22 mouse cellular contexts compared by ENCODE assay signal in the genomic region with DNA sequence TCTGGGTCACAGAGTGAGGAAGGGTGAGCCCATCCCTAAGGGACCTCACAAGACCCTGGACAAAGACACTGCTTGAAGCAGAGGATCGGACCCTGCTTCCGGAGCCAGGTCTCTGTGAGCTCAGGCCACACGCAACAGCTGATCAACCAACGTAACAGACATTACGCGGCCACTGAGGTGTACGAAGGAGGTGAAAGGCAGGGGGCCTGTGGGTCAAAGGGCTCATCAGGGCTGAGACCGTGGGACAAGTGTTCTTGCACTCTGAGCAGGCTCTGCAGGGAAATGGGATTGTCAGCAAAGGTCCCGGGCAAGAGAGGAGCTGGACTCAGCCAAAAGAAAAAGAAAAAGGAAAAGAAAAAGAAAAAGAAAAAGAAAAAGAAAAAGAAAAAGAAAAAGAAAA. TPM values are rescaled to one million over a fixed set of nuclear protein-coding genes. Genes with fewer than 3 reads are reported as not detected.
A peak's percentile ranks its signal among the peaks of the same experiment; 100 is the strongest.
DNase-seq lines count a peak whose midpoint lies in the region; TF ChIP-seq lines count a peak whose summit lies in the region.
"Had no signal": no experiment of that assay in that cellular context is flagged by ENCODE, and none has a peak within 500 bp of the region (broad histone marks: within the 10 kb centered on the region; RNA-seq: fewer than 3 reads in every experiment).

No protein-coding gene starts in this region.

- H3K4me3 ChIP-seq in kidney, adult 2 months (ENCODE audit: insufficient read depth, low read depth, low read length): no peak overlapping the region
- no peak overlapping the region for H3K4me3 ChIP-seq in thymus, adult 2 months (ENCODE audit: control insufficient read depth, insufficient read depth, low read length)
- H3K4me3 ChIP-seq: embryonic facial prominence, embryonic 12.5 days; heart, embryonic 12.5 days; hindbrain, embryonic 10.5 days; limb, embryonic 12.5 days had no signal

- TF ChIP-seq POLR2A in kidney, adult 2 months (IDR thresholded peaks at IDR 0.05; ENCODE audit: low read depth, low read length): no peak
- TF ChIP-seq POLR2A in thymus, adult 2 months (IDR thresholded peaks at IDR 0.05; ENCODE audit: control insufficient read depth, extremely low read depth, insufficient read depth, low read length, poor library complexity): no peak

- peaks cover 4% of the 10 kb centered on the region for H3K4me1 ChIP-seq in kidney, adult 2 months (ENCODE audit: control insufficient read depth, insufficient read depth, low read length)
- no peaks in the 10 kb centered on the region for H3K4me1 ChIP-seq in thymus, adult 2 months (replicated peaks; ENCODE audit: control insufficient read depth, insufficient read depth, low read length)

- H3K27me3 ChIP-seq in kidney, adult 2 months (replicated peaks; ENCODE audit: control insufficient read depth, insufficient read depth, low read length): no peaks in the 10 kb centered on the region
- H3K27me3 ChIP-seq in thymus, adult 2 months (ENCODE audit: control insufficient read depth, insufficient read depth, low read length): no peaks in the 10 kb centered on the region
- H3K27me3 ChIP-seq: embryonic facial prominence, embryonic 12.5 days; heart, embryonic 12.5 days had no signal

- no peak overlapping the region for H3K27ac ChIP-seq in kidney, adult 2 months (ENCODE audit: insufficient read depth, low read depth, low read length)
- no peak overlapping the region for H3K27ac ChIP-seq in thymus, adult 2 months (ENCODE audit: control insufficient read depth, insufficient read depth, low read length)
- H3K27ac ChIP-seq: embryonic facial prominence, embryonic 12.5 days; hindbrain, embryonic 10.5 days; limb, embryonic 12.5 days had no signal

- WGBS in kidney, adult 2 months: 53% methylated on average over 9 of the region's 9 CpGs
- 96% methylated on average over 9 of the region's 9 CpGs for WGBS in thymus, adult 2 months

- no peaks in the 10 kb centered on the region for H3K36me3 ChIP-seq in kidney, adult 2 months (ENCODE audit: control insufficient read depth, insufficient read depth, low read length)
- H3K36me3 ChIP-seq in thymus, adult 2 months (ENCODE audit: control insufficient read depth, insufficient read depth, low read length): no peaks in the 10 kb centered on the region
- H3K36me3 ChIP-seq: embryonic facial prominence, embryonic 12.5 days; G1E; heart, embryonic 12.5 days; hindbrain, embryonic 10.5 days; limb, embryonic 12.5 days had no signal

- no peak for TF ChIP-seq CTCF in kidney, adult 2 months (conservative IDR thresholded peaks at IDR 0.05; ENCODE audit: insufficient read depth, insufficient read length, low read depth, low read length)
- 0 out of 2 replicates have a peak, but pooled peaks have one; percentile 15 for TF ChIP-seq CTCF in thymus, adult 2 months (IDR thresholded peaks at IDR 0.05; ENCODE audit: borderline replicate concordance, control insufficient read depth, extremely low read depth, insufficient read depth, low read length, poor library complexity)

- peak; percentile 38 for DNase-seq in kidney, adult 2 months
- no peak for DNase-seq in kidney, postnatal 10 days
- DNase-seq in thymus, adult 2 months: no peak
- DNase-seq in thymus, postnatal 14 days: no peak
- peak; percentile 37 to 43 for DNase-seq in kidney, postnatal 36 days
- DNase-seq in urinary bladder, postnatal 10 days (ENCODE audit: low spot score): no peak
- DNase-seq in cerebellum, adult 11-12 months: no peak
- DNase-seq: adrenal gland, adult 2 months; B cell, adult 2 months; cerebellum, adult 18-20 months; cerebellum, postnatal 14 days; forebrain, postnatal 0 days; gastrocnemius, postnatal 14 days; heart, adult 11 months; heart, postnatal 10 days; lung, adult 2 months; thymus, postnatal 36 days had no signal

RNA-seq across cellular contexts. Expression of gene Fbxo21, which starts 9.6 kb away (rescaled TPM):
- 67.4 and 75.6 TPM in 2 replicates for polyA plus RNA-seq in kidney, adult 2 months (2012; rRNA removed)
- polyA plus RNA-seq in thymus, adult 2 months (2012; rRNA removed): 43.3 and 49.7 TPM in 2 replicates

Comparison
In these comparisons a context has a peak if more than half of its experiments do, and no peak if none do; other contexts are left out.
1. DNase-seq: peak in kidney, adult 2 months (single experiment) and kidney, postnatal 36 days (2 of 2); none in kidney, postnatal 10 days (single experiment), thymus, adult 2 months (single experiment), thymus, postnatal 14 days (single experiment), urinary bladder, postnatal 10 days (single experiment) and cerebellum, adult 11-12 months (single experiment).